Comparison of ENCODE assay signal across 8 mouse cellular contexts in the genomic region with DNA sequence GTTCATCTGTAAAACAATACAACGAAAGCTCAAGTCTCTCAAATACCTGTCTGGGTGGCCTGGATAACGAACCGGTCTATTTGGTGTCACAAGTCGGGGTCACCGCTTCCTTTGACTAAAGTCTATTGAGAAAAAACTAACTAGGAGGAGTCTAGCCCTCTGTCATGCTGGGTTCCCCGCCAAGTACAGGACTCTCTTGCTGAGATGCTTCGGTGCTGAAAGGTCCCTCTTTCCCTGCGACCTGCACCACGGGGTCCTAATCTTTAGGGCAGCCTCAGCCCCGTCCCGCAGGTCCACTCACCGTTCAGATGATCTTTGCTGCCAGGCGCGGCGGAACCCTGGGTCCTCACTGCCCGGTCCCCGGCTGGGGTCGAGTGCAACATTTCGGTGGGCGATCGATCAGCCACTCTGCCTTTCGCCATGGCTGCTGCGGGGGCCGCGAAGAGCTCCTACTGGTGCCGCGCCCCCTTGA. TPM values are rescaled to one million over a fixed set of nuclear protein-coding genes. Genes with fewer than 3 reads are reported as not detected.
DNase-seq lines count a peak whose midpoint lies in the region; ATAC-seq and TF ChIP-seq lines count a peak whose summit lies in the region.

No protein-coding gene starts in this region.

- WGBS in kidney, embryonic 15.5 days, result under 1% methylated on average over 27 of the region's 27 CpGs
- WGBS in limb, embryonic 14.5 days, result under 1% methylated on average over 27 of the region's 27 CpGs

- peak overlapping the region; percentile 56 for H3K4me3 ChIP-seq in kidney, embryonic 15.5 days (replicated peaks)
- peak overlapping the region; percentile 79 for H3K4me3 ChIP-seq in G1E (ENCODE audit: low read depth, low read length)
- peak overlapping the region; percentile 99 for H3K4me3 ChIP-seq in embryonic fibroblast, embryonic 13.5 days (ENCODE audit: insufficient read depth, low read length)
- H3K4me3 ChIP-seq in limb, embryonic 14.5 days (replicated peaks; ENCODE audit: low read length), result peak overlapping the region; percentile 61

- H3K4me2 ChIP-seq in kidney, embryonic 15.5 days, result peak overlapping the region; percentile 66
- H3K4me2 ChIP-seq in limb, embryonic 14.5 days (replicated peaks; ENCODE audit: low read depth, low read length, severe bottlenecking), result peak overlapping the region; percentile 73

- TF ChIP-seq CTCF in G1E (IDR thresholded peaks at IDR 0.05; ENCODE audit: low read depth, low read length), result no peak
- no peak for TF ChIP-seq CTCF in embryonic fibroblast, embryonic 13.5 days (IDR thresholded peaks at IDR 0.05; ENCODE audit: borderline replicate concordance, insufficient read depth, low read length)

- no peak for DNase-seq in kidney, postnatal 14 days
- DNase-seq in G1E (ENCODE audit: low spot score), result no peak
- DNase-seq in limb, embryonic 14.5 days (ENCODE audit: low spot score), result no peak
- peak; percentile 56 for DNase-seq in naive thymus-derived CD4-positive, alpha-beta T cell, adult 2 months (ENCODE audit: low read depth)
- no peak for DNase-seq in thymus, postnatal 14 days
- no peak for DNase-seq in adrenal gland, adult 18-20 months (ENCODE audit: low spot score in 2 of 2)

- ATAC-seq in kidney, embryonic 15.5 days (replicated peaks; ENCODE audit: low FRiP score), result peak; percentile 78
- ATAC-seq in G1E (ENCODE audit: extremely low read depth, insufficient number of reproducible peaks, low FRiP score, poor library complexity, severe bottlenecking), result no peak
- ATAC-seq in limb, embryonic 14.5 days (ENCODE audit: low FRiP score, low read depth), result peak; percentile 25

- no peaks in the 10 kb centered on the region for H3K27me3 ChIP-seq in kidney, embryonic 15.5 days
- H3K27me3 ChIP-seq in G1E (ENCODE audit: insufficient read depth, low read length), result peaks cover 3% of the 10 kb centered on the region; the same call in 1 of the 2 replicates
- no peaks in the 10 kb centered on the region for H3K27me3 ChIP-seq in limb, embryonic 14.5 days (ENCODE audit: control insufficient read depth, insufficient read depth, low read length)

- H3K27ac ChIP-seq in kidney, embryonic 15.5 days, result peak overlapping the region; percentile 91
- no peak overlapping the region for H3K27ac ChIP-seq in embryonic fibroblast, embryonic 13.5 days (ENCODE audit: insufficient read depth, low read length)
- peak overlapping the region; percentile 26; the same call in 1 of the 2 replicates for H3K27ac ChIP-seq in limb, embryonic 14.5 days (replicated peaks; ENCODE audit: low read depth, low read length)

- peaks cover 17% of the 10 kb centered on the region for H3K36me3 ChIP-seq in kidney, embryonic 15.5 days
- peaks cover 29% of the 10 kb centered on the region for H3K36me3 ChIP-seq in G1E (replicated peaks)
- H3K36me3 ChIP-seq in limb, embryonic 14.5 days (ENCODE audit: control insufficient read depth, insufficient read depth, low read length), result peaks cover 19% of the 10 kb centered on the region

- H3K9ac ChIP-seq in kidney, embryonic 15.5 days, result peak overlapping the region; percentile 73
- H3K9ac ChIP-seq in limb, embryonic 14.5 days (ENCODE audit: low read depth, low read length, severe bottlenecking), result peak overlapping the region; percentile 70

- peaks cover 15% of the 10 kb centered on the region for H3K4me1 ChIP-seq in kidney, embryonic 15.5 days
- H3K4me1 ChIP-seq in G1E (ENCODE audit: insufficient read depth, low read depth, low read length), result peaks cover 19% of the 10 kb centered on the region
- peaks cover 2% of the 10 kb centered on the region; the same call in 1 of the 2 replicates for H3K4me1 ChIP-seq in embryonic fibroblast, embryonic 13.5 days (ENCODE audit: control insufficient read depth, insufficient read depth, low read length)
- no peaks in the 10 kb centered on the region for H3K4me1 ChIP-seq in limb, embryonic 14.5 days (ENCODE audit: control insufficient read depth, insufficient read depth, low read length)

- no peaks in the 10 kb centered on the region for H3K9me3 ChIP-seq in kidney, embryonic 15.5 days (replicated peaks)
- no peaks in the 10 kb centered on the region for H3K9me3 ChIP-seq in G1E (replicated peaks)
- H3K9me3 ChIP-seq in limb, embryonic 14.5 days (ENCODE audit: control insufficient read depth, low read length), result no peaks in the 10 kb centered on the region

- no peak; the same call in 1 of the 2 replicates for TF ChIP-seq POLR2A in embryonic fibroblast, embryonic 13.5 days (IDR thresholded peaks at IDR 0.05; ENCODE audit: low read depth, low read length)
- no peak for TF ChIP-seq POLR2A in limb, embryonic 14.5 days (IDR thresholded peaks at IDR 0.05; ENCODE audit: borderline replicate concordance, extremely low read depth, insufficient read depth, insufficient read length)

RNA-seq across cellular contexts. Expression of gene Tmem41b, which starts 1.0 kb away (rescaled TPM):
- 59.5 and 69.1 TPM in 2 replicates for polyA plus RNA-seq in kidney, embryonic 15.5 days (2015; fragmentation: Nextera tagmentation; extraction: Ambion mirVana)
- total RNA-seq in G1E (2014; fragmentation: Nextera tagmentation) (68.5 and 78.6 TPM in 2 replicates), G1E (2017) (96.3 and 105 TPM in 2 replicates)
- polyA plus RNA-seq in G1E (2012), result 20.3 and 22.7 TPM in 2 replicates
- polyA plus RNA-seq in embryonic fibroblast, embryonic 13.5 days (2011; ENCODE audit: insufficient read length, low read depth, missing spikeins), result 77.0 and 90.7 TPM in 2 replicates
- 57.1 and 59.0 TPM in 2 replicates for polyA plus RNA-seq in limb, embryonic 14.5 days (2012; rRNA removed)
- 72.0 and 72.4 TPM in 2 replicates for polyA plus RNA-seq in limb, embryonic 14.5 days (2014; fragmentation: Nextera tagmentation; extraction: Ambion mirVana)
- total RNA-seq in adrenal gland, adult 18-20 months (2021), result 10 to 100 TPM; 47.1 to 70.2 TPM

RNA-seq across cellular contexts. Expression of gene Dennd5a, which starts 25.4 kb away (rescaled TPM):
- polyA plus RNA-seq in kidney, embryonic 15.5 days (2015; fragmentation: Nextera tagmentation; extraction: Ambion mirVana), result 31.4 and 31.6 TPM in 2 replicates
- total RNA-seq in G1E (2014; fragmentation: Nextera tagmentation) (117 and 131 TPM in 2 replicates), G1E (2017) (70.4 and 74.8 TPM in 2 replicates)
- polyA plus RNA-seq in G1E (2012), result 9.2 and 10.1 TPM in 2 replicates
- 103 and 119 TPM in 2 replicates for polyA plus RNA-seq in embryonic fibroblast, embryonic 13.5 days (2011; ENCODE audit: insufficient read length, low read depth, missing spikeins)
- polyA plus RNA-seq in limb, embryonic 14.5 days (2012; rRNA removed), result 112 and 139 TPM in 2 replicates
- 55.3 and 62.6 TPM in 2 replicates for polyA plus RNA-seq in limb, embryonic 14.5 days (2014; fragmentation: Nextera tagmentation; extraction: Ambion mirVana)
- 100 to 1,000 TPM; 158 to 167 TPM for total RNA-seq in adrenal gland, adult 18-20 months (2021)

RNA-seq across cellular contexts. Expression of gene Ipo7, which starts 32.4 kb away (rescaled TPM):
- 53.8 and 54.3 TPM in 2 replicates for polyA plus RNA-seq in kidney, embryonic 15.5 days (2015; fragmentation: Nextera tagmentation; extraction: Ambion mirVana)
- 98.0 and 100 TPM in 2 replicates for total RNA-seq in G1E (2014; fragmentation: Nextera tagmentation)
- 129 and 157 TPM in 2 replicates for total RNA-seq in G1E (2017)
- 69.2 and 78.3 TPM in 2 replicates for polyA plus RNA-seq in G1E (2012)
- 197 and 211 TPM in 2 replicates for polyA plus RNA-seq in embryonic fibroblast, embryonic 13.5 days (2011; ENCODE audit: insufficient read length, low read depth, missing spikeins)
- polyA plus RNA-seq in limb, embryonic 14.5 days (2012; rRNA removed), result 40.2 and 49.2 TPM in 2 replicates
- 17.4 and 18.1 TPM in 2 replicates for polyA plus RNA-seq in limb, embryonic 14.5 days (2014; fragmentation: Nextera tagmentation; extraction: Ambion mirVana)
- 10 to 100 TPM; 96.2 to 96.7 TPM for total RNA-seq in adrenal gland, adult 18-20 months (2021)
